Mouse (Mus musculus) CH12.LX (cell line): ENCODE data around the gene St7. TPM values are rescaled to one million over a fixed set of nuclear protein-coding genes. Genes with fewer than 3 reads are reported as not detected.

Source experiments
- DNase-seq: peaks from one replicate; pipeline ENCODE4 v3.0.0-alpha.2; 2013; ENCODE audit errors: extremely low read depth
- H3K27ac ChIP-seq: 2 replicates; pipeline ENCODE4 v1.5.1; 2012; ENCODE audit warnings: low read depth, mild to moderate bottlenecking, control low read depth, moderate library complexity; ENCODE audit not compliant: insufficient read depth
- H3K27me3 ChIP-seq: replicated peaks from 2 replicates; pipeline ENCODE3; 2012; ENCODE audit warnings: inconsistent platforms
- H3K36me3 ChIP-seq, 2 experiments: replicated peaks in 1 of 2; 2 replicates each; pipeline versions ENCODE3 to v1.6.1; 2012; ENCODE audit warnings: inconsistent platforms in 1 of 2, low read length in 1 of 2, mild to moderate bottlenecking in 1 of 2, mixed read lengths in 1 of 2, moderate library complexity in 1 of 2; ENCODE audit not compliant: control insufficient read depth in 1 of 2, insufficient read depth in 1 of 2
- H3K4me1 ChIP-seq, 2 experiments: 2 replicates each; pipeline ENCODE4 v1.6.1; 2012; ENCODE audit warnings: inconsistent platforms in 1 of 2, moderate library complexity in 1 of 2; ENCODE audit not compliant: insufficient read depth in 2 of 2, control insufficient read depth in 1 of 2
- H3K4me2 ChIP-seq: 2 replicates; pipeline ENCODE4 v1.6.1; 2012; ENCODE audit warnings: low read depth, mild to moderate bottlenecking, control low read depth; ENCODE audit not compliant: poor library complexity, insufficient read depth, severe bottlenecking
- H3K4me3 ChIP-seq, 3 experiments: fragments of 150-350 bp in 1 of 3; sonication (generic) in 1 of 3; replicated peaks in 1 of 3; 2 replicates each; pipeline versions ENCODE3 to v1.5.1; 2011 to 2012; ENCODE audit warnings: low read depth in 2 of 3, low read length in 2 of 3, mild to moderate bottlenecking in 2 of 3, moderate library complexity in 2 of 3, control low read depth in 1 of 3, improper control_type of control experiment in 1 of 3, inconsistent platforms in 1 of 3, mixed read lengths in 1 of 3; ENCODE audit not compliant: poor library complexity in 1 of 3
- H3K79me2 ChIP-seq: replicated peaks from 2 replicates; pipeline ENCODE4 v1.6.1; 2012; ENCODE audit warnings: mild to moderate bottlenecking, moderate library complexity; ENCODE audit not compliant: control insufficient read depth, poor library complexity, insufficient read depth, severe bottlenecking; ENCODE audit errors: extremely low read depth
- H3K9ac ChIP-seq: 2 replicates; pipeline ENCODE4 v1.6.1; 2012; ENCODE audit warnings: low read depth, mild to moderate bottlenecking, control low read depth, moderate library complexity; ENCODE audit not compliant: insufficient read depth
- H3K9me3 ChIP-seq: replicated peaks from 2 replicates; pipeline ENCODE3; 2012; ENCODE audit warnings: low read length, inconsistent platforms, mixed read lengths
- BHLHE40 ChIP-seq: IDR thresholded peaks from 2 replicates; pipeline ENCODE4 v1.6.1; 2011; ENCODE audit warnings: mild to moderate bottlenecking, low read depth, low read length, improper control_type of control experiment
- CHD2 ChIP-seq: IDR thresholded peaks from 2 replicates; pipeline ENCODE4 v1.6.1; 2011; ENCODE audit warnings: low read length, improper control_type of control experiment
- CTCF ChIP-seq, 2 experiments: IDR thresholded peaks in 1 of 2; conservative IDR thresholded peaks in 1 of 2; 2 replicates each; pipeline ENCODE4 v1.5.1; 2011 to 2012; ENCODE audit warnings: low read depth in 2 of 2, low read length in 2 of 2, improper control_type of control experiment in 1 of 2, inconsistent platforms in 1 of 2, mild to moderate bottlenecking in 1 of 2, moderate library complexity in 1 of 2
- E2F4 ChIP-seq: IDR thresholded peaks from 2 replicates; pipeline ENCODE4 v1.6.1; 2011; ENCODE audit warnings: low read depth, low read length, improper control_type of control experiment; ENCODE audit not compliant: insufficient replicate concordance
- EP300 ChIP-seq: IDR thresholded peaks from 2 replicates; pipeline ENCODE4 v1.6.1; 2011; ENCODE audit warnings: low read length, improper control_type of control experiment
- ETS1 ChIP-seq: conservative IDR thresholded peaks from 2 replicates; pipeline ENCODE4 v1.6.1; 2012; ENCODE audit warnings: low read depth, mild to moderate bottlenecking, inconsistent platforms, low read length, improper control_type of control experiment, moderate library complexity
- HCFC1 ChIP-seq: IDR thresholded peaks from 2 replicates; pipeline ENCODE4 v1.6.1; 2012; ENCODE audit warnings: low read depth, mild to moderate bottlenecking, inconsistent platforms, low read length, improper control_type of control experiment
- JUN ChIP-seq: IDR thresholded peaks from 2 replicates; pipeline ENCODE4 v1.6.1; 2011; ENCODE audit warnings: low read depth, mild to moderate bottlenecking, low read length, improper control_type of control experiment, moderate library complexity; ENCODE audit not compliant: insufficient read depth
- JUND ChIP-seq: conservative IDR thresholded peaks from 2 replicates; pipeline ENCODE4 v1.6.1; 2011; ENCODE audit warnings: low read depth, low read length, improper control_type of control experiment
- MAX ChIP-seq: IDR thresholded peaks from 2 replicates; pipeline ENCODE4 v1.6.1; 2011; ENCODE audit warnings: low read length, improper control_type of control experiment
- MAZ ChIP-seq: IDR thresholded peaks from 2 replicates; pipeline ENCODE4 v1.6.1; 2012; ENCODE audit warnings: low read depth, mild to moderate bottlenecking, inconsistent platforms, low read length, improper control_type of control experiment, moderate library complexity
- MEF2A ChIP-seq: IDR thresholded peaks from 2 replicates; pipeline ENCODE4 v1.6.1; 2014; ENCODE audit warnings: low read depth, mild to moderate bottlenecking, inconsistent platforms, low read length, improper control_type of control experiment, borderline replicate concordance
- MXI1 ChIP-seq: IDR thresholded peaks from 2 replicates; pipeline ENCODE4 v1.6.1; 2011; ENCODE audit warnings: mild to moderate bottlenecking, low read depth, low read length, improper control_type of control experiment
- MYC ChIP-seq: IDR thresholded peaks from 2 replicates; pipeline ENCODE4 v1.6.1; 2011; ENCODE audit warnings: low read depth, mild to moderate bottlenecking, improper control_type of control experiment, low read length
- POLR2AphosphoS2 ChIP-seq: IDR thresholded peaks from 2 replicates; pipeline ENCODE4 v1.6.1; 2011; ENCODE audit warnings: low read depth, low read length, improper control_type of control experiment
- SIN3A ChIP-seq: IDR thresholded peaks from 2 replicates; pipeline ENCODE4 v1.6.1; 2012; ENCODE audit warnings: low read length, improper control_type of control experiment, inconsistent platforms
- SMC3 ChIP-seq: IDR thresholded peaks from 2 replicates; pipeline ENCODE4 v1.6.1; 2011; ENCODE audit warnings: low read depth, low read length, improper control_type of control experiment
- TBP ChIP-seq: conservative IDR thresholded peaks from 2 replicates; pipeline ENCODE4 v1.6.1; 2011; ENCODE audit warnings: low read depth, low read length, improper control_type of control experiment
- TCF12 ChIP-seq: IDR thresholded peaks from 2 replicates; pipeline ENCODE4 v1.6.1; 2014; ENCODE audit warnings: low read depth, mild to moderate bottlenecking, inconsistent platforms, low read length, improper control_type of control experiment
- UBTF ChIP-seq: IDR thresholded peaks from 2 replicates; pipeline ENCODE4 v1.6.1; 2012; ENCODE audit warnings: low read depth, mild to moderate bottlenecking, inconsistent platforms, low read length, improper control_type of control experiment, moderate library complexity
- USF1 ChIP-seq: IDR thresholded peaks from 2 replicates; pipeline ENCODE4 v1.6.1; 2014; ENCODE audit warnings: low read depth, mild to moderate bottlenecking, inconsistent platforms, low read length, improper control_type of control experiment
- ZC3H11A ChIP-seq: IDR thresholded peaks from 2 replicates; pipeline ENCODE4 v1.6.1; 2012; ENCODE audit warnings: low read depth, mild to moderate bottlenecking, inconsistent platforms, low read length, improper control_type of control experiment
- ZKSCAN1 ChIP-seq: IDR thresholded peaks from 2 replicates; pipeline ENCODE4 v1.6.1; 2012; ENCODE audit warnings: low read depth, inconsistent platforms, low read length, improper control_type of control experiment, borderline replicate concordance
- ZNF384 ChIP-seq: IDR thresholded peaks from 2 replicates; pipeline ENCODE4 v1.6.1; 2012; ENCODE audit warnings: low read depth, low read length, improper control_type of control experiment, inconsistent platforms
- dilution Hi-C: fragments of 300-500 bp; cut with MboI; formaldehyde crosslinking; loops from 2 replicates; pipeline ENCODE4 v1.14.3; 2020; ENCODE audit warnings: low sequenced_read_pairs; ENCODE audit not compliant: extremely low pct_unique_long_range_greater_than_20kb, extremely low pct_ligation_motif_present
- in situ Hi-C: fragments of 300-500 bp; cut with MboI; formaldehyde crosslinking; loops from 3 replicates; pipeline ENCODE4 v1.14.3; 2019; ENCODE audit warnings: low sequenced_read_pairs, low pct_ligation_motif_present, low pct_unique_long_range_greater_than_20kb, mixed read lengths
- polyA plus RNA-seq: library from polyadenylated mRNA; unstranded; fragments of >175 nt; gene quantifications from 2 replicates; pipeline ENCODE4 v1.2.1, GENCODE M21; 2012; ENCODE audit warnings: low read depth; ENCODE audit not compliant: insufficient read length
- total RNA-seq, 2 experiments: library from RNA; depleted of rRNA; stranded (reverse); fragments of 300-350 nt in 1 of 2; fragments of >200 nt in 1 of 2; gene quantifications; 2 replicates each; pipeline ENCODE4 v1.2.3; 2012 to 2014

St7 gene
- total and polyA plus RNA-seq, 3 experiments, result 33.9 to 64.1 (median 35.3) TPM

DNA sequence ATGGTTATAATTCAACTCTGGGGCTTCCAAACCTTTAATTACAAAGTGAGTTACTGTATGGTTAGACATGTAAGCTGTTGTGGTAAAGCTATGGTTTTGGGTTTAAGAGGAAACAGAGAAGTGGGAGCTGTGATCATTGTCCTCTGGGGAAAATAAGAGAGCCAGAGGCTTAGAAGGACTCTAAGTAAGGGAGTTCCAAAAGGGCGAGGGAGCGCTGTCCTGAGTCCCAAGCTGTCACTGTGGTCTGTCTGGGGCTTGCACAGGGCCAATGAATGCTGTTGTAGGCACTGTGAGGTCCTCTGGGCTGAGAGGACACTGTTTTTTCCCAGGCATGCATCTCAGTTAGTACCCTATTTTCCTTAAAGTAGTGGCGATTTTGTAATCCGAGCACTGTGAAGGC is 49.5 kb downstream of the St7 start:
- no peak for DNase-seq
- H3K9me3 ChIP-seq, result no peaks in the 10 kb centered on the region
- in situ Hi-C loops (loop anchor here (25.0 kb wide), 1 partner anchor 695 kb away; no protein-coding TSS in a partner anchor), dilution Hi-C loops (no loop called here)
- H3K4me3 ChIP-seq, result no peak overlapping the region
- no peak for TF ChIP-seq ETS1
- TF ChIP-seq USF1, result no peak
- TF ChIP-seq TCF12, result no peak
- TF ChIP-seq MXI1, result no peak
- TF ChIP-seq UBTF, result no peak
- TF ChIP-seq HCFC1, result no peak
- no peak for TF ChIP-seq E2F4
- TF ChIP-seq CHD2, result no peak
- no peak for TF ChIP-seq JUND
- no peak for TF ChIP-seq MYC
- TF ChIP-seq CTCF (conservative IDR thresholded peaks at IDR 0.05 in 1 of 2, IDR thresholded peaks at IDR 0.05 in 1 of 2; ENCODE audit: low read depth in 2 of 2, low read length in 2 of 2), result no peak
- TF ChIP-seq POLR2AphosphoS2, result no peak
- no peak for TF ChIP-seq MAX
- TF ChIP-seq ZKSCAN1, result no peak
- TF ChIP-seq MEF2A, result no peak
- TF ChIP-seq MAZ, result no peak
- TF ChIP-seq EP300, result no peak
- no peak for TF ChIP-seq ZNF384
- TF ChIP-seq BHLHE40, result no peak
- no peaks in the 10 kb centered on the region for H3K27me3 ChIP-seq
- no peaks in the 10 kb centered on the region for H3K36me3 ChIP-seq
- H3K79me2 ChIP-seq, result no peaks in the 10 kb centered on the region; the same call in 1 of the 2 replicates
- no peak overlapping the region for H3K4me2 ChIP-seq
- no peak overlapping the region for H3K27ac ChIP-seq
- H3K4me1 ChIP-seq, result peaks cover 9 to 73% of the 10 kb centered on the region in 2 experiments
- H3K9ac ChIP-seq, result no peak overlapping the region

DNA sequence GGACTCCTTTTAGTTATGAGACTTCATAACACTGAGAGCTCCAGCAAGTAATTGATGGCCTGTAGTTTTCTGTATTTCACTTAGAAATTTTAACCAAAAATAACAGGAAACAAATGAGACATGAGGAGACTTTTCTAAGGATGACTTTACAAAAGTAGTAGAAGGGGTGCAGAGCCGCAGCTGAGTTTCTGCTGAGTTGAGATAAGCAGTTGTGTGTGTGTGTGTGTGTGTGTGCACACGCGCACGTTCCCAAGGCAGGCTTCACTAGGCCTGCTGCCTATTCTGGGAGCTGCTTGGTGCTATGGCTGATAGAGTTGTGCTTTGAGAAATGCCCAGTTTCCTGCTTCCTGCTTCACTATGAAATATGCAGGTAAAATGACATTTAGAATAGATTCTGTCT is 50.6 kb downstream of the St7 start:
- no peaks in the 10 kb centered on the region for H3K9me3 ChIP-seq
- no peak overlapping the region for H3K4me3 ChIP-seq
- dilution Hi-C loops (no loop called here), in situ Hi-C loops (loop anchor here (25.0 kb wide), 1 partner anchor 694 kb away; no protein-coding TSS in a partner anchor)
- peaks cover 7 to 73% of the 10 kb centered on the region in 2 experiments for H3K4me1 ChIP-seq
- no peak for TF ChIP-seq CHD2
- no peak for TF ChIP-seq E2F4
- no peak for TF ChIP-seq ZNF384
- TF ChIP-seq SIN3A, result no peak
- TF ChIP-seq JUND, result no peak
- no peak for TF ChIP-seq EP300
- TF ChIP-seq ZC3H11A, result no peak
- TF ChIP-seq USF1, result no peak
- TF ChIP-seq TBP, result no peak
- TF ChIP-seq SMC3, result no peak
- TF ChIP-seq CTCF (conservative IDR thresholded peaks at IDR 0.05 in 1 of 2, IDR thresholded peaks at IDR 0.05 in 1 of 2; ENCODE audit: low read depth in 2 of 2, low read length in 2 of 2), result no peak
- no peak for TF ChIP-seq MAX
- no peak for TF ChIP-seq JUN
- no peaks in the 10 kb centered on the region for H3K27me3 ChIP-seq
- no peak overlapping the region for H3K27ac ChIP-seq
- H3K36me3 ChIP-seq, result peaks cover 0 to 3% of the 10 kb centered on the region in 2 experiments
- no peak overlapping the region for H3K9ac ChIP-seq
- H3K4me2 ChIP-seq, result no peak overlapping the region
- no peaks in the 10 kb centered on the region; the same call in 1 of the 2 replicates for H3K79me2 ChIP-seq
- DNase-seq, result no peak
